Mouse (Mus musculus): ENCODE data around the gene Ccno. TPM values are rescaled to one million over a fixed set of nuclear protein-coding genes. Genes with fewer than 3 reads are reported as not detected.

Gene Ccno
- polyA plus RNA-seq, 1 experiment from 2014 or later = 0.87 TPM

MicroRNA genes within 50 kb of the gene (microRNA counts, 519-probe panel; counts per million panel counts)
- 2,879 counts per million, percentile 74 among the panel's probes with 10 or more counts for microRNA mmu-miR-449a
- not detected for microRNA mmu-miR-449b
- microRNA mmu-miR-449c = not detected

Small RNA genes within 50 kb of the gene (microRNA-seq; reads per million reads assigned to microRNA genes)
- gene Mir449a (2,431 reads per million, percentile 85 among the genes with 10 or more reads in this experiment), gene Mir449b (2.9 reads per million, percentile 10 among the genes with 10 or more reads in this experiment), gene Mir449c (3.3 reads per million, percentile 12 among the genes with 10 or more reads in this experiment)

Other genes starting within 250 kb of the Ccno start
- gene Plpp1, start 187.0 kb upstream of the Ccno start, polyA plus RNA-seq (2015; fragmentation: Nextera tagmentation; extraction: Ambion mirVana) = 59.3 and 63.2 TPM in 2 replicates
- 43.0 and 48.8 TPM in 2 replicates for gene Mtrex, start 60.4 kb upstream of the Ccno start, polyA plus RNA-seq (2015; fragmentation: Nextera tagmentation; extraction: Ambion mirVana)
- 13.0 and 13.2 TPM in 2 replicates for gene Dhx29, start 60.3 kb upstream of the Ccno start, polyA plus RNA-seq (2015; fragmentation: Nextera tagmentation; extraction: Ambion mirVana)
- gene Mcidas, start 6.0 kb downstream of the Ccno start, polyA plus RNA-seq (2015; fragmentation: Nextera tagmentation; extraction: Ambion mirVana) = 0.62 and 1.2 TPM in 2 replicates
- gene Cdc20b, start 47.3 kb downstream of the Ccno start, polyA plus RNA-seq (2015; fragmentation: Nextera tagmentation; extraction: Ambion mirVana) = 0.38 and 0.62 TPM in 2 replicates
- gene Gpx8, start 58.6 kb downstream of the Ccno start, polyA plus RNA-seq (2015; fragmentation: Nextera tagmentation; extraction: Ambion mirVana) = 98.0 and 103 TPM in 2 replicates
- 25.7 and 73.8 TPM in 2 replicates for gene Gzma, start 113.2 kb downstream of the Ccno start, polyA plus RNA-seq (2015; fragmentation: Nextera tagmentation; extraction: Ambion mirVana)
- 1.9 and 2.5 TPM in 2 replicates for gene Esm1, start 221.9 kb downstream of the Ccno start, polyA plus RNA-seq (2015; fragmentation: Nextera tagmentation; extraction: Ambion mirVana)
- not detected in 2 replicates for gene Gzmk, start 238.1 kb downstream of the Ccno start, polyA plus RNA-seq (2015; fragmentation: Nextera tagmentation; extraction: Ambion mirVana)